Mouse (Mus musculus) lung, embryonic 16.5 days (tissue): ENCODE measurements around the gene Fgf23. TPM values are rescaled to one million over a fixed set of nuclear protein-coding genes. Genes with fewer than 3 reads are reported as not detected.
A peak's percentile ranks its signal among the peaks of the same experiment; 100 is the strongest.

Experiments
- ATAC-seq: fragments of 200-750 bp; cut with Nextera tagmentation; 2 replicates; pipeline ENCODE4 v1.8.0; 2017; ENCODE audit warnings: low read depth, mild to moderate bottlenecking, moderate library complexity
- H3K27ac ChIP-seq: fragments of 300-500 bp; sonication (generic); 2 replicates; pipeline ENCODE4 v1.5.1; 2014; ENCODE audit warnings: mild to moderate bottlenecking, control low read depth, low read length
- H3K27me3 ChIP-seq: fragments of 300-500 bp; sonication (generic); 2 replicates; pipeline ENCODE4 v1.6.1; 2014; ENCODE audit warnings: low read depth, low read length, mixed read lengths; ENCODE audit not compliant: control insufficient read depth, insufficient read depth
- H3K36me3 ChIP-seq: fragments of 300-500 bp; sonication (generic); 2 replicates; pipeline ENCODE4 v1.6.1; 2014; ENCODE audit warnings: low read length; ENCODE audit not compliant: control insufficient read depth, insufficient read depth
- H3K4me1 ChIP-seq: fragments of 300-500 bp; sonication (generic); replicated peaks from 2 replicates; pipeline ENCODE4 v1.6.1; 2014; ENCODE audit warnings: low read length, mixed read lengths; ENCODE audit not compliant: control insufficient read depth, insufficient read depth
- H3K4me2 ChIP-seq: fragments of 300-500 bp; sonication (generic); 2 replicates; pipeline ENCODE4 v1.6.1; 2014; ENCODE audit warnings: low read depth, low read length, control low read depth
- H3K4me3 ChIP-seq: fragments of 300-500 bp; sonication (generic); 2 replicates; pipeline ENCODE4 v1.5.1; 2014; ENCODE audit warnings: mild to moderate bottlenecking, low read length, control low read depth
- H3K9ac ChIP-seq: fragments of 300-500 bp; sonication (generic); 2 replicates; pipeline ENCODE4 v1.6.1; 2014; ENCODE audit warnings: low read length, control low read depth
- H3K9me3 ChIP-seq: fragments of 300-500 bp; sonication (generic); 2 replicates; pipeline ENCODE4 v1.6.1; 2016; ENCODE audit warnings: low read length; ENCODE audit not compliant: control insufficient read depth
- WGBS: fragments of 180-500 bp; shearing (Covaris S2); extraction: QIAGEN DNeasy Blood & Tissue Kit; methylation state at CpG from one replicate; pipeline ENCODE4 v1.1.7; 2014; 5-methylcytosine and 5-hydroxymethylcytosine counted together
- polyA plus RNA-seq: library from polyadenylated mRNA; unstranded; fragments of >200 nt; fragmentation: Nextera tagmentation; extraction: Ambion mirVana; gene quantifications from 2 replicates; pipeline ENCODE4 v1.2.1, GENCODE M21; 2015

Gene Fgf23
- polyA plus RNA-seq, 1 experiment from 2014 or later: not detected

GRCm38 (mm10) chr6:127107413-127107812, 34.7 kb downstream of the Fgf23 start:
- no peaks in the 10 kb centered on the region for H3K36me3 ChIP-seq

GRCm38 (mm10) chr6:127108368-127109060, 35.8 kb downstream of the Fgf23 start:
- H3K4me2 ChIP-seq: peak overlapping the region; percentile 84
- 13% methylated on average over 20 of the region's 20 CpGs for WGBS

More at GRCm38 (mm10) chr6:127107413-127107812, 34.7 kb downstream of the Fgf23 start:
- no peaks in the 10 kb centered on the region for H3K27me3 ChIP-seq
- H3K4me1 ChIP-seq: peaks cover 6% of the 10 kb centered on the region
- no peak overlapping the region for H3K4me2 ChIP-seq
- no peak overlapping the region for H3K4me3 ChIP-seq
- H3K9me3 ChIP-seq: no peaks in the 10 kb centered on the region
- H3K9ac ChIP-seq: no peak overlapping the region
- no peak overlapping the region for H3K27ac ChIP-seq
- no peak for ATAC-seq

GRCm38 (mm10) chr6:127109402-127109930, 36.8 kb downstream of the Fgf23 start, which contains the start of gene Tigar:
Gene Tigar, minus strand, starts transcription at chr6:127109557.
- Histone ChIP-seq H3K9ac (peak within 1 kb of the TSS; percentile 53), H3K4me1 (peaks cover 6% of the 10 kb centered on the region), H3K27me3 (no peaks in the 10 kb centered on the region), H3K36me3 (no peaks in the 10 kb centered on the region), H3K9me3 (no peaks in the 10 kb centered on the region), H3K27ac (no peak within 1 kb of the TSS), H3K4me2 (peak within 1 kb of the TSS; percentile 84), H3K4me3 (peak within 1 kb of the TSS; percentile 55)
- ATAC-seq: peak; percentile 99
- whole genome bisulfite sequencing: under 1% methylated on average over 37 of the region's 37 CpGs

More at GRCm38 (mm10) chr6:127108368-127109060, 35.8 kb downstream of the Fgf23 start:
- H3K9ac ChIP-seq: peak overlapping the region; percentile 53; the same call in 1 of the 2 replicates
- peaks cover 6% of the 10 kb centered on the region for H3K4me1 ChIP-seq
- H3K4me3 ChIP-seq: peak overlapping the region; percentile 55
- H3K27me3 ChIP-seq: no peaks in the 10 kb centered on the region
- H3K9me3 ChIP-seq: no peaks in the 10 kb centered on the region
- no peak for ATAC-seq
- H3K36me3 ChIP-seq: no peaks in the 10 kb centered on the region
- no peak overlapping the region for H3K27ac ChIP-seq

GRCm38 (mm10) chr6:127114753-127115456, 42.2 kb downstream of the Fgf23 start:
- ATAC-seq: no peak
- Histone ChIP-seq H3K9ac (no peak overlapping the region), H3K4me1 (no peaks in the 10 kb centered on the region), H3K9me3 (no peaks in the 10 kb centered on the region), H3K4me2 (no peak overlapping the region), H3K36me3 (no peaks in the 10 kb centered on the region), H3K27ac (no peak overlapping the region), H3K4me3 (no peak overlapping the region), H3K27me3 (no peaks in the 10 kb centered on the region)
- 68% methylated on average over 23 of the region's 23 CpGs for WGBS

GRCm38 (mm10) chr6:127122221-127122806, 49.6 kb downstream of the Fgf23 start:
- Histone ChIP-seq H3K27me3 (no peaks in the 10 kb centered on the region), H3K27ac (no peak overlapping the region), H3K9ac (no peak overlapping the region), H3K9me3 (no peaks in the 10 kb centered on the region), H3K4me2 (no peak overlapping the region), H3K4me3 (no peak overlapping the region), H3K36me3 (no peaks in the 10 kb centered on the region; the same call in 1 of the 2 replicates), H3K4me1 (no peaks in the 10 kb centered on the region)
- WGBS: 66% methylated on average over 4 of the region's 4 CpGs
- ATAC-seq: no peak

- Histone ChIP-seq H3K9ac (no peak overlapping the region), H3K9me3 (no peaks in the 10 kb centered on the region), H3K36me3 (no peaks in the 10 kb centered on the region; the same call in 1 of the 2 replicates), H3K4me1 (no peaks in the 10 kb centered on the region), H3K4me2 (no peak overlapping the region), H3K27ac (no peak overlapping the region), H3K4me3 (no peak overlapping the region), H3K27me3 (no peaks in the 10 kb centered on the region)
- WGBS: 81% methylated on average over 5 of the region's 5 CpGs
- no peak for ATAC-seq
Observed at GRCm38 (mm10) chr6:127122996-127123395, 50.3 kb downstream of the Fgf23 start.

GRCm38 (mm10) chr6:127123506-127123905, 50.8 kb downstream of the Fgf23 start:
- no peaks in the 10 kb centered on the region for H3K27me3 ChIP-seq
- H3K4me3 ChIP-seq: no peak overlapping the region
- H3K9ac ChIP-seq: no peak overlapping the region
- no peaks in the 10 kb centered on the region for H3K4me1 ChIP-seq
- no peaks in the 10 kb centered on the region; the same call in 1 of the 2 replicates for H3K36me3 ChIP-seq
- no peak overlapping the region for H3K4me2 ChIP-seq
- WGBS: 74% methylated on average over 7 of the region's 7 CpGs
- H3K9me3 ChIP-seq: no peaks in the 10 kb centered on the region
- no peak for ATAC-seq
- H3K27ac ChIP-seq: no peak overlapping the region

GRCm38 (mm10) chr6:127129659-127130058, 57.0 kb downstream of the Fgf23 start:
- Histone ChIP-seq H3K36me3 (peaks cover 21% of the 10 kb centered on the region), H3K4me2 (no peak overlapping the region), H3K9me3 (no peaks in the 10 kb centered on the region), H3K9ac (no peak overlapping the region), H3K4me1 (no peaks in the 10 kb centered on the region), H3K27me3 (no peaks in the 10 kb centered on the region), H3K4me3 (no peak overlapping the region), H3K27ac (no peak overlapping the region)
- 89% methylated on average over 14 of the region's 14 CpGs for WGBS
- no peak for ATAC-seq

GRCm38 (mm10) chr6:127130377-127130776, 57.7 kb downstream of the Fgf23 start:
- Histone ChIP-seq H3K4me2 (no peak overlapping the region), H3K9ac (no peak overlapping the region), H3K36me3 (peaks cover 21% of the 10 kb centered on the region), H3K4me1 (no peaks in the 10 kb centered on the region), H3K27me3 (no peaks in the 10 kb centered on the region), H3K27ac (no peak overlapping the region), H3K4me3 (no peak overlapping the region), H3K9me3 (no peaks in the 10 kb centered on the region)
- 79% methylated on average over 13 of the region's 13 CpGs for WGBS
- ATAC-seq: no peak
